Mouse (Mus musculus): ENCODE measurements around the gene Sys1. TPM values are rescaled to one million over a fixed set of nuclear protein-coding genes. Genes with fewer than 3 reads are reported as not detected.

The Sys1 gene
- polyA plus RNA-seq, 1 experiment from 2014 or later: 90.5 TPM

DNA sequence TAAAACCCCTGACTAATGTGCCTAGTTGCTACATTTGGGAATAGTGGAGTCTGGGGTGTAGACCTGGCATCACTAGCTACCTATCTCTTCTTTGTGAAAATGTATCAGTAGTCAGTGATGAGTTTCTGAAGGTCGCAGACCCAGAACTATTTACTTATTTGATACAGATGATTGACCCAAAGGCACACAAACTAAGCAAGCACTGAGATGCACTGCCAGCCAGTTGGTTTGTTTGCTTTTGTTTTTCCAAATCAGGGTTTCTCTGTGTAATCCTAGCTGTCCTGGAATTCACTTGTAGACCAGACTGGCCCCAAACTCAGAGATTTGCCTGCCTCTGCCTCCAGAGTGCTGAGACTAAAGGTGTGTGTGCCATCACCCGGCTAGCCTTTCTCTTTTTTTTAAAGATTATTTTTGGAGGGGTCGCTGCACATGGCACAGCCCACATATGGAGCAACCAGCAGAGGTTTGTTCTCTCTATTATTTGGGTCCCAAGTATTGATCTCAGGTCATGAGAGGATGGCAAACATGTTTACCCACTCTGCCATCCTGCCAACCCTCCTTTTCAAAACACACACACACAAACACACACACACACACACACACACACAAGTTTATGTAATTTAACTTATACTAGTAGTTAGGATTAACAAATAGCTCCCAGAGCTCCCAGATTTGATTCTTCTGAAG is 11.2 kb upstream of the Sys1 start:
- peaks cover 14% of the 10 kb centered on the region; the same call in 1 of the 2 replicates for H3K27me3 ChIP-seq (replicated peaks)
- no peaks in the 10 kb centered on the region for H3K36me3 ChIP-seq (replicated peaks)
- H3K9ac ChIP-seq: no peak overlapping the region
- no peak for ATAC-seq (replicated peaks)
- no peak overlapping the region for H3K4me3 ChIP-seq
- H3K4me2 ChIP-seq: no peak overlapping the region
- H3K9me3 ChIP-seq: no peaks in the 10 kb centered on the region
- no peak overlapping the region for H3K27ac ChIP-seq
- 88% methylated on average over 3 of the region's 3 CpGs for WGBS
- H3K4me1 ChIP-seq: peaks cover 20% of the 10 kb centered on the region

DNA sequence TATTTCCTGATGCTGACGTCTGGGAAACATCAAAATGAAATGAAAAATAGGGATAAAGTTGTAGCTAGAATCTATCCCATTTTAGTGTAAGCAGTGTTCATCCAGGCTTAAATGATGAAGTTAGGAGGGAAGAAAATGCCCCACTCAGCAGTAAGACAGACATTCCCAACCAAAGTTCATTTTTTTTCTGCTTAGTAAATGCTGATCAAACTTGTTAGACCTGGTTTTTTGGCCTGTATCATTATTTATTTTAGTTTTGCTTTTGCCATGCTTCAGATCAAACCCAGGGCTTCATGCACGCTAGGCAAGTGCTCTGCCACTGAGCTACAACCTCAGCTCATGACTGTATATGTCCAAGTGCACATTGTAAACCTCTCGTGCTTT is 10.7 kb upstream of the Sys1 start:
- ATAC-seq (replicated peaks): no peak

DNA sequence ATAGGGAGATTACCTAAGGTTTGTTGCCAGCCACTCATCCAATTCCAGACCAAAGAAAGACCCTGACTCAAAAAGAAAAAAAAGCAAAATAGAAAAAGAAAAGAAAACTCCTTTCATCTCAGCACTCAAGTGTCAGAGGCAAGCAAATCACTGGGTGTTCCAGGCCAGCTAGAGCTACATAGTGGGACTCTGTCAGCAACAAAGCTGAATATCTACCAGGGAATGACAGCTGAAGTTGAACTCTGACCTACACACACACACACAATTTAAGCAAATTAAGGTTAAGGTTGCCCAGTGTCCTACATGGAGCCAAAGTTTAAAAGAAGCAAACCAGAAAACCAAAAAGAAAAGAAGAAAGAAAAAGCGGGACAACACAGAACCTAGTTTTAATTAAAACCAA is 8.6 kb upstream of the Sys1 start:
- Histone ChIP-seq H3K9ac (no peak overlapping the region), H3K36me3 (replicated peaks) (no peaks in the 10 kb centered on the region), H3K9me3 (no peaks in the 10 kb centered on the region), H3K4me1 (peaks cover 7% of the 10 kb centered on the region), H3K27ac (no peak overlapping the region), H3K27me3 (replicated peaks) (no peaks in the 10 kb centered on the region), H3K4me2 (no peak overlapping the region), H3K4me3 (no peak overlapping the region)
- WGBS: 94% methylated on average over 1 of the region's 1 CpGs
- ATAC-seq (replicated peaks): no peak

More for the DNA sequence above, 10.7 kb upstream of the Sys1 start:
- H3K4me2 ChIP-seq: no peak overlapping the region
- no peak overlapping the region for H3K9ac ChIP-seq
- 84% methylated on average over 3 of the region's 3 CpGs for WGBS
- no peaks in the 10 kb centered on the region for H3K36me3 ChIP-seq (replicated peaks)
- H3K4me1 ChIP-seq: peaks cover 20% of the 10 kb centered on the region
- no peaks in the 10 kb centered on the region for H3K9me3 ChIP-seq
- no peak overlapping the region for H3K27ac ChIP-seq
- H3K27me3 ChIP-seq (replicated peaks): peaks cover 12% of the 10 kb centered on the region; the same call in 1 of the 2 replicates
- no peak overlapping the region for H3K4me3 ChIP-seq

DNA sequence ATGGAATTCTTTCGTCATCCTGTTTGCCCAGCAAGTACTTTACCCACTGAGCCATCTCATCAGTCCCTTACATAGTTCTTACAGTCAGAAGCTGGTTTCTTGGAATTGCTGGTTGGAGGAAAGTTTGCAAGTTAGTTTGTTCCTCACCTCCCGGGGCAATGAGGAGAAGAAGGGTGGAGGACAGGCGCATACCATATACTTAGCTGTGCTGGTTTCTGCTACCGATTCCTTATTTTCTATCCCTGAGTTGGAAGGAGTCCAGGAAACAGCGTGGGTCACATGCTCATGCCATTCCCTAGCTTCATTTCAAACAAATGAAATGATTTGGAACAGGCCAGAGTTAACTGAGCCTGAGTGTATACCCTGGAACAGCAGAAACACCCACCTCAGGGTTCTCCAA is 7.8 kb upstream of the Sys1 start:
- Histone ChIP-seq H3K4me3 (no peak overlapping the region), H3K9ac (no peak overlapping the region), H3K9me3 (no peaks in the 10 kb centered on the region), H3K4me1 (no peaks in the 10 kb centered on the region), H3K36me3 (replicated peaks) (no peaks in the 10 kb centered on the region), H3K27me3 (replicated peaks) (no peaks in the 10 kb centered on the region), H3K27ac (no peak overlapping the region), H3K4me2 (no peak overlapping the region)
- no peak for ATAC-seq (replicated peaks)
- 82% methylated on average over 5 of the region's 5 CpGs for WGBS

DNA sequence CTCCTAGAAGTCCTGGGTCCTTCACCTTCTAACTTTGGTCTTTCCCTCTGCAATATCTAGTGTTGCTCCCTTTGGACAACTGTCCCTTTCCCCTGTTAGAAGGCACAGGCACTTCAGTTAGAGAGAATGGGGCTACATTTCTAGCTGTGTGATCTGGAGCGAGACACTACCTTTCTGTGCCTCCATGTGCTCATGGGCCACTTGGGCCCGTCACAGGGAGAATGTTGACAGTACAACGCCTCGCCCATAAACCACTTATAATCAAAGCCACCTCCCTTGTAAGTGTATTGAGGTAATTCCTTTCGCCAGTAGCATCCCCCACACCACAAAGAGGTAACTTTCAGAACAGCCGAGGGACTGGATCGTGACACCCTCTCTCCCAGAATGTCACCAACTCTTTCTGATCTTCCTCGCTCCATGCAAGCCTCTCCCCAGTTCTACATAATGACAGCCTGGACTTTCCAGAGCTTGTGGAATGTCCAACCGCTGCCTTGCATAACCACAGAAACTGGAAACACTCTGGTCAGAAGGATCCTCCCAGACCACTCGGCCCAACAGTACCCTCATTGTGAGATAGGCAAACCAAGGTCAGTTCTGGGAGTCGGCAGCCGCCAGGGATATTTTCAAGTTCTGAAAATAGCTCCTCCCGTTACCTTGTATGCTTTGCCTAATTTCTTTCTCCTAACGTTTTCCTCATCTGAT is 7.3 kb upstream of the Sys1 start:
- 93% methylated on average over 14 of the region's 14 CpGs for WGBS
- H3K9me3 ChIP-seq: no peaks in the 10 kb centered on the region
- H3K36me3 ChIP-seq (replicated peaks): no peaks in the 10 kb centered on the region

DNA sequence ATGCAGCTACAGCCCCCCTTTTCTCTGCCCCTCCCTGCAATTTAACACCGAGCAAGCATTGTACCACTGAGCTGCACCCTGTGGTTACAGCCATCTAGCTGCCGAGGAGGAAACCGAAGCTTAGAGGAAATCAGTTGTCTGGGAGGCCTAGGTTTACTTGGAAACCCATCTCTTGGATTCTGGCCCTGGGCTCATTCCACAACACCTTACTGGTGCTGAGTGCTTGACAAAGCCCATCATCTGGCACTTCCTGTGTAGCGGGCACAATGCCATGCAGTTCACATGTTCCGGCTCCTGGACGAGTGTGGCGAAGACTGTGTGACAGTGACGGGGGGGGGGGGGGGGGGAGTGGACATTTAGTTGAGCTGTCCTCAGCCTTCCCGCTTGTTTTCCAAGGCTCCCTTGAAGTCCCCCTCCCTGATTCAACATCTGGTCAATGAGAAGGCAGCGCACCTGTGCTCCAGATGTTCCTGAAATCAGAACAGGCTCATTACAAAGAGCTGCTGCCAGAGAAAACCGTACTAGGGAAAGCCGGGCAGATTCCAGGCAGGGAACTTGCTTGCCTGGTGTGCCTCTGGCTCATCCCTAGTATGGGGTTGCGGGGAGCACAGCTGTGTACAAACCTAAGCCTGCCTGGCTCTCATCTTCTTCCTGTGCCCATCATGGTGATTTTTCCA is 4.6 kb upstream of the Sys1 start:
- Histone ChIP-seq H3K9me3 (no peaks in the 10 kb centered on the region), H3K27ac (no peak overlapping the region), H3K27me3 (replicated peaks) (no peaks in the 10 kb centered on the region; the same call in 1 of the 2 replicates), H3K4me1 (0 out of 2 replicates have a peak, but pooled peaks cover 6% of the 10 kb centered on the region), H3K36me3 (replicated peaks) (no peaks in the 10 kb centered on the region), H3K4me3 (no peak overlapping the region), H3K9ac (no peak overlapping the region), H3K4me2 (no peak overlapping the region)
- WGBS: 44% methylated on average over 13 of the region's 13 CpGs
- ATAC-seq (replicated peaks): no peak

More for the DNA sequence above, 7.3 kb upstream of the Sys1 start:
- no peak overlapping the region for H3K4me3 ChIP-seq
- no peaks in the 10 kb centered on the region for H3K4me1 ChIP-seq
- no peak for ATAC-seq (replicated peaks)
- no peak overlapping the region for H3K4me2 ChIP-seq
- no peaks in the 10 kb centered on the region for H3K27me3 ChIP-seq (replicated peaks)
- H3K9ac ChIP-seq: no peak overlapping the region
- H3K27ac ChIP-seq: no peak overlapping the region

DNA sequence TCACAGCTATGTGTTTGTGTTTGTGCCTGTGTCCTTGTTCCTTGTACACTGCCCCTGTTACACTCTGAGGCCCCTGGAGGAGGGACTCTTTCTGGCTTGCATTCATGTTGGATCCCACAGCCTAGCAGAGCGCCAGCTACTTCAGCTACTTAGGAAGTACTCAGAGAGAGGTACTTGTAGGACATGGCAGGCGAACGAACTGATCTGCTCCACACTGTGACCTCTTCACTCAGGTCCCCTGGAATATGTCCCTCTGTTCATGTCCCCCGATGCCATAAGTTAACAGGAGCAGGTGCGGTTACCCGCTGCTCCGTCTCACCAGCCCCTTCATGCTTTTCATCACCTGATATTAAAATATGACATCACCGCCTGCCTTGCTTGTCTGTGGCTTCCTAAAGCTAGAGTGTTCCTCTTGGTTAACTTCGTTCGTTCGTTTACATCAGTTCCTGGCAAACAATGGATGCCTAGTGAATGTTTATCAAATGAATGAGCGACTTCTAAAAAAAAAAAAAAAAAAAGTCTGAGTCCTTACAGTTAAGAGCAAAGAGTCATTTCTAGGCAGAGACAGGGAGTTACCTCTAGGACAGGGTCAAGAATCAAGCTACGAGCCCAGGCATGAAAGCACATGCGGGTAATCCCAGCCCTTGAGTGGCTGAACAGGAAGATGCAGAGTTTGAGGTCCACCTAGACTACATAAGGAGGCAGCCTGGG is 3.6 kb upstream of the Sys1 start:
- no peak overlapping the region for H3K4me2 ChIP-seq
- ATAC-seq (replicated peaks): no peak
- no peak overlapping the region for H3K4me3 ChIP-seq
- H3K9me3 ChIP-seq: no peaks in the 10 kb centered on the region
- no peaks in the 10 kb centered on the region for H3K36me3 ChIP-seq (replicated peaks)
- no peak overlapping the region for H3K27ac ChIP-seq
- H3K4me1 ChIP-seq: 0 out of 2 replicates have a peak, but pooled peaks cover 6% of the 10 kb centered on the region
- no peaks in the 10 kb centered on the region; the same call in 1 of the 2 replicates for H3K27me3 ChIP-seq (replicated peaks)
- 84% methylated on average over 14 of the region's 14 CpGs for WGBS
- no peak overlapping the region for H3K9ac ChIP-seq

DNA sequence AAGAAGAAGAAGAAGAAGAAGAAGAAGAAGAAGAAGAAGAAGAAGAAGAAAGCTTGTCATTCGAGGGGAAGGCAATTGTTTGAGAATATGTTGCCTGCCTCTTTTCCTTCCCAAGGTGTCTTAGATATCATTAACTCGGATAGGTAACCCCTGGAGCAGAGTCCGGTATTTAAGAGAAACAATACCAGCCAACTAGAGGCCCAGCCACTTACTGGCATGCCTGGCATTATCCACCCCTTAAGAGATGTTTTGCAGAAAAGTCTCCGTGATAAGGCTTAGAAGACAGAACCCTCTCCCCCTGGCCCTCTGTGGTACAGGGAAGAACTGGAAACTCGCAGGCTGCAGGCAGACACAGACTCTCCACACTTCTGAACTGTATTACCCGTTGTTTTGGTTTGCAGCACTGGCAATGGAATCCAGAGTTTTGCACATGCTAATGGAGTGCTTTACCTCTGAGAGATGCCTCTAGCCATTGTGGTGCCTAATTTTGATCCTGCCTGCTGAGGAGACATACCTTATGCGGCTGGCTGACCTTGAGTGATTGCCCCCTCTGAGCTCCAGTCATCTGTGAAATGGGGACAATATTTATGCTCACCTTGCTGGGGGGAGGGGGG is 2.8 kb upstream of the Sys1 start:
- Histone ChIP-seq H3K36me3 (replicated peaks) (no peaks in the 10 kb centered on the region), H3K27me3 (replicated peaks) (no peaks in the 10 kb centered on the region; the same call in 1 of the 2 replicates), H3K4me2 (no peak overlapping the region), H3K9ac (no peak overlapping the region), H3K4me1 (0 out of 2 replicates have a peak, but pooled peaks cover 6% of the 10 kb centered on the region), H3K27ac (no peak overlapping the region), H3K4me3 (no peak overlapping the region), H3K9me3 (no peaks in the 10 kb centered on the region)
- no peak for ATAC-seq (replicated peaks)
- 76% methylated on average over 7 of the region's 7 CpGs for WGBS

DNA sequence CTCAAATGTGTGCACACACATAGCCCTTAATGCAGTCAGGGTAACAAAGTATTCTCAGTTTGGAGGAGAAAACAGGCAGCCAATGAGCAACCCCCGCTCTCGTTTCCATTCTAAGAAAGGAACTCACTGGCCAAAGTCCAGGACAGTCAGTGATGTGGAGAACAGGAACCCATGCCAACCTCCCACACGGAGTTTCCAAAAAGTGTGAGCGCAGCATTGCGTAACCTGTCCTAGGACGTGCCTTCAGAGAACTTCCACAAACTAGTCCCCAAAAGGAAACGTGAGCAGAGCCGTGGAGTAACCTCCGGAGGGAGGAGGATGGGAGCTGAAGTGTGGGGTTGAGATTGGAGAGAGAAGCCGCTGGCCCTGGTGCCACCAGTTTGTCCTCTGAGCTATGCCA is 1.9 kb upstream of the Sys1 start:
- no peaks in the 10 kb centered on the region for H3K9me3 ChIP-seq
- 0 out of 2 replicates have a peak, but pooled peaks cover 6% of the 10 kb centered on the region for H3K4me1 ChIP-seq
- H3K27ac ChIP-seq: no peak overlapping the region
- no peak overlapping the region for H3K9ac ChIP-seq
- H3K4me2 ChIP-seq: no peak overlapping the region
- ATAC-seq (replicated peaks): no peak
- WGBS: 88% methylated on average over 10 of the region's 10 CpGs
- H3K4me3 ChIP-seq: no peak overlapping the region
- no peaks in the 10 kb centered on the region for H3K36me3 ChIP-seq (replicated peaks)
- no peaks in the 10 kb centered on the region; the same call in 1 of the 2 replicates for H3K27me3 ChIP-seq (replicated peaks)

DNA sequence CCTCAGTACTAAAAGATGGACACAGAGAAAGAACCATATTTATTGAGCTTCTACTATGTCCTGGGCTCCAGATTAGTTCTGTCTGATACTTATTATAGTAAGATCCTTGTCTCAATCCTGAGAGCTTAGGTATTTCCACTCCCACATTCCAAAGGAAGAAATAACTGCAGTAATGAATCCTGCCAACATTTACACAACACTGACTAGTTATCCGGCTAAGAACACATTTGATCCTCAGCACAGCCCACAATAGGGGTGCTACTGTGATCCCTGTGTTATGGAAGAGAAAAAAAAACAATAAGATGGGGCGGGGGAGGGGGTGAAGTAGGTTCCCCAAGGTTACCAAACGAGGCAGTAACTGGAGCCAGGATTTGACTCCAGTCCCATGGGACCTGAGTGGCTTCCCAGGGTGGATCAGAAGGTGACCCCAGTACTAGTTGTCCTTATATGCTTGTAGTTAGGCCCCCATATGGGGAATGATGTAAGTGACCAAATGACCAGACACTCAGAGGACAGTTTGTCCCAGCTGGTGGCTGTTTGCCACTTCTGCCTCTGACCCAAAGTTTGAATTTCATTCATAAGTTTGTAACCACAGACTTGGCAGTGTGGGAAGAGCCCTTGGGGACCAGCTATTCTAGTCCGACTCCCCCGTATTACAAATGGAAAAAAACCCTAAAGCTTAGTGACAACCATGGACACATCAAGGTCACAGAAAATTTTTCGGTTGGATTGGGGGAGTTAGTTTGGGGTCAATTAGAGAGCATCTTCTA is 1.2 kb upstream of the Sys1 start:
- 79% methylated on average over 6 of the region's 6 CpGs for WGBS
- Histone ChIP-seq H3K36me3 (replicated peaks) (no peaks in the 10 kb centered on the region), H3K4me3 (no peak overlapping the region), H3K4me2 (no peak overlapping the region), H3K9me3 (no peaks in the 10 kb centered on the region), H3K4me1 (0 out of 2 replicates have a peak, but pooled peaks cover 6% of the 10 kb centered on the region), H3K27ac (no peak overlapping the region), H3K9ac (no peak overlapping the region), H3K27me3 (replicated peaks) (no peaks in the 10 kb centered on the region; the same call in 1 of the 2 replicates)
- ATAC-seq (replicated peaks): no peak

DNA sequence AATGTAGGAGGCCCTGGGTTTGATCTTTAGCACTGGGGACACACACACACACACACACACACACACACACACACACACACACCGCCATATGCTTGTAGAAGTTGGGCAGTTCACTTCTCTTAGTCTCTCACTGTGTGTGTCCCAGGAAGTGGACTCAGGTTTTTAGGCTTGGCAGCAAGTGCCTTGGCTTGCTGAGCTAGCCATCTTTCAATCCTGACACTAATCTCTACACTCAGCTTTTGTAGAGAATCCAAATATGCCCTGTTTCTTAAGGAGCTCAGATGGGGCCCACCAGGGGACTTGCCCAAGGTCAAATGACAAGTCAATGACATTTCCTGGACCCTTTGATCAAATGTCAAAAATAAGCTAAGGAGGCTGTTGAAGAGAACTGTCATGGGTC is 351 bp upstream of the Sys1 start:
- ATAC-seq (replicated peaks): no peak
- Histone ChIP-seq H3K9me3 (no peaks in the 10 kb centered on the region), H3K4me3 (no peak overlapping the region), H3K4me2 (peak overlapping the region; percentile 30; the same call in 1 of the 2 replicates), H3K27ac (no peak overlapping the region), H3K36me3 (replicated peaks) (no peaks in the 10 kb centered on the region), H3K4me1 (0 out of 2 replicates have a peak, but pooled peaks cover 6% of the 10 kb centered on the region), H3K9ac (no peak overlapping the region; the same call in 1 of the 2 replicates), H3K27me3 (replicated peaks) (no peaks in the 10 kb centered on the region; the same call in 1 of the 2 replicates)
- WGBS: 90% methylated on average over 1 of the region's 1 CpGs

Measured in midbrain, embryonic 15.5 days (tissue).